Mouse (Mus musculus) megakaryocyte, embryonic 14.5 days (primary cell): ENCODE measurements around the gene Glipr1l2.

Source experiments
- FLI1 ChIP-seq: IDR thresholded peaks from 2 replicates; pipeline ENCODE4 v1.6.1; 2012; ENCODE audit warnings: low read length, inconsistent platforms, mixed read lengths
- GATA1 ChIP-seq: IDR thresholded peaks from 3 replicates; pipeline ENCODE4 v1.6.1; 2012; ENCODE audit warnings: mixed read lengths, low read length, inconsistent platforms, borderline replicate concordance

DNA sequence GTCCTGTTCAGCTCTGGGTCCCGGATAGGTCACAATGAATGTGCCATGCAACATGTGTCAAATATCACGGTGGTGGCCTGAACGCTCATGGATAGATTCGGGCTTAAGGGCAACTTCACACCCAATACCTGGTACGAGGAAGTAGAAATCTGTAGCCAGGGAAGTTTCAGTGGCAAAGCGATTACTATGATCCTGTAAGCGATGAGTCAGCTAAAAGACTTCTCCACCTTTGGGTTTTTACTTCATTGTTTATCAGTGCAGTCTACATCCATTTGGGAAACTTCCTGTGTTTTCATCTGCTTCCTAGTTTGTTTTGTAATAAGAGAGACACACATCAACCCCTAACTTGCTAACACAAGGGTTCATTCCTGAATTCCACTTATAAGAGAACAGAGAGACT, 27.2 kb downstream of the Glipr1l2 start:
- TF ChIP-seq GATA1 (no peak), FLI1 (no peak)
